Mouse (Mus musculus): ENCODE measurements around the gene Tex264. TPM values are rescaled to one million over a fixed set of nuclear protein-coding genes. Genes with fewer than 3 reads are reported as not detected.
"Not testable (repeated sequence)": the region's sequence is repeated elsewhere in the genome, so short reads cannot be mapped to it uniquely, and the experiment has no call there.

The Tex264 gene
- polyA plus RNA-seq, 1 experiment from 2014 or later: 75.7 TPM

- no peak for ATAC-seq
- no peak overlapping the region for H3K9ac ChIP-seq (ENCODE audit: low read depth, low read length)
Measured at GRCm38 (mm10) chr9:106632185-106632584, 53.5 kb downstream of the Tex264 start.

GRCm38 (mm10) chr9:106627796-106628195 lies 57.9 kb downstream of the Tex264 start:
- H3K4me2 ChIP-seq (ENCODE audit: low read length); H3K9ac ChIP-seq (ENCODE audit: low read depth, low read length); H3K4me3 ChIP-seq (ENCODE audit: low read depth, low read length); H3K27ac ChIP-seq (ENCODE audit: low read length); H3K9me3 ChIP-seq (replicated peaks; ENCODE audit: control insufficient read depth, low read length, poor library complexity, severe bottlenecking); H3K27me3 ChIP-seq (ENCODE audit: control insufficient read depth, insufficient read depth, low read depth, low read length); H3K4me1 ChIP-seq (ENCODE audit: control insufficient read depth, insufficient read depth, low read length); H3K36me3 ChIP-seq (ENCODE audit: control insufficient read depth, insufficient read depth, low read length); ATAC-seq: not testable (repeated sequence)
- 22% methylated on average over 8 of the region's 8 CpGs for WGBS

More at GRCm38 (mm10) chr9:106632185-106632584, 53.5 kb downstream of the Tex264 start:
- Histone ChIP-seq H3K36me3 (ENCODE audit: control insufficient read depth, insufficient read depth, low read length) (no peaks in the 10 kb centered on the region), H3K27ac (ENCODE audit: low read length) (no peak overlapping the region), H3K4me2 (ENCODE audit: low read length) (no peak overlapping the region), H3K27me3 (ENCODE audit: control insufficient read depth, insufficient read depth, low read depth, low read length) (no peaks in the 10 kb centered on the region), H3K4me1 (ENCODE audit: control insufficient read depth, insufficient read depth, low read length) (no peaks in the 10 kb centered on the region), H3K4me3 (ENCODE audit: low read depth, low read length) (no peak overlapping the region), H3K9me3 (replicated peaks; ENCODE audit: control insufficient read depth, low read length, poor library complexity, severe bottlenecking) (no peaks in the 10 kb centered on the region)
- 60% methylated on average over 5 of the region's 5 CpGs for WGBS

- no peak for ATAC-seq
- Histone ChIP-seq H3K27ac (ENCODE audit: low read length) (no peak within 1 kb of the TSS), H3K27me3 (ENCODE audit: control insufficient read depth, insufficient read depth, low read depth, low read length) (no peaks in the 10 kb centered on the region), H3K9ac (ENCODE audit: low read depth, low read length) (no peak within 1 kb of the TSS), H3K4me3 (ENCODE audit: low read depth, low read length) (no peak within 1 kb of the TSS), H3K4me1 (ENCODE audit: control insufficient read depth, insufficient read depth, low read length) (no peaks in the 10 kb centered on the region), H3K36me3 (ENCODE audit: control insufficient read depth, insufficient read depth, low read length) (no peaks in the 10 kb centered on the region), H3K9me3 (replicated peaks; ENCODE audit: control insufficient read depth, low read length, poor library complexity, severe bottlenecking) (no peaks in the 10 kb centered on the region), H3K4me2 (ENCODE audit: low read length) (no peak within 1 kb of the TSS)
- 80% methylated on average over 2 of the region's 2 CpGs for WGBS
Measured at GRCm38 (mm10) chr9:106626282-106626681, 59.4 kb downstream of the Tex264 start, which contains the start of gene Iqcf6. Gene Iqcf6 (plus strand): TSS chr9:106626582.

GRCm38 (mm10) chr9:106617496-106617895 lies 68.2 kb downstream of the Tex264 start:
- WGBS: 87% methylated on average over 3 of the region's 3 CpGs
- no peak overlapping the region for H3K4me2 ChIP-seq (ENCODE audit: low read length)
- no peak overlapping the region for H3K9ac ChIP-seq (ENCODE audit: low read depth, low read length)
- ATAC-seq: no peak
- no peaks in the 10 kb centered on the region for H3K4me1 ChIP-seq (ENCODE audit: control insufficient read depth, insufficient read depth, low read length)
- H3K4me3 ChIP-seq (ENCODE audit: low read depth, low read length): no peak overlapping the region
- no peaks in the 10 kb centered on the region for H3K27me3 ChIP-seq (ENCODE audit: control insufficient read depth, insufficient read depth, low read depth, low read length)
- peaks cover 4% of the 10 kb centered on the region; the same call in 1 of the 2 replicates for H3K9me3 ChIP-seq (replicated peaks; ENCODE audit: control insufficient read depth, low read length, poor library complexity, severe bottlenecking)
- no peaks in the 10 kb centered on the region for H3K36me3 ChIP-seq (ENCODE audit: control insufficient read depth, insufficient read depth, low read length)
- H3K27ac ChIP-seq (ENCODE audit: low read length): no peak overlapping the region

GRCm38 (mm10) chr9:106616306-106616705 lies 69.4 kb downstream of the Tex264 start:
- no peaks in the 10 kb centered on the region for H3K27me3 ChIP-seq (ENCODE audit: control insufficient read depth, insufficient read depth, low read depth, low read length)
- no peak overlapping the region for H3K4me3 ChIP-seq (ENCODE audit: low read depth, low read length)
- H3K27ac ChIP-seq (ENCODE audit: low read length): no peak overlapping the region
- H3K9me3 ChIP-seq (replicated peaks; ENCODE audit: control insufficient read depth, low read length, poor library complexity, severe bottlenecking): peaks cover 4% of the 10 kb centered on the region; the same call in 1 of the 2 replicates
- no peaks in the 10 kb centered on the region for H3K36me3 ChIP-seq (ENCODE audit: control insufficient read depth, insufficient read depth, low read length)
- no peak overlapping the region for H3K4me2 ChIP-seq (ENCODE audit: low read length)
- WGBS: 90% methylated on average over 9 of the region's 9 CpGs
- no peaks in the 10 kb centered on the region for H3K4me1 ChIP-seq (ENCODE audit: control insufficient read depth, insufficient read depth, low read length)
- H3K9ac ChIP-seq (ENCODE audit: low read depth, low read length): no peak overlapping the region
- ATAC-seq: no peak

- no peak overlapping the region for H3K27ac ChIP-seq (ENCODE audit: low read length)
Measured at GRCm38 (mm10) chr9:106614616-106615015, 71.1 kb downstream of the Tex264 start.

GRCm38 (mm10) chr9:106613951-106614350 lies 71.8 kb downstream of the Tex264 start:
- 73% methylated on average over 2 of the region's 2 CpGs for WGBS
- Histone ChIP-seq H3K9me3 (replicated peaks; ENCODE audit: control insufficient read depth, low read length, poor library complexity, severe bottlenecking) (no peaks in the 10 kb centered on the region), H3K27ac (ENCODE audit: low read length) (no peak overlapping the region), H3K36me3 (ENCODE audit: control insufficient read depth, insufficient read depth, low read length) (no peaks in the 10 kb centered on the region), H3K9ac (ENCODE audit: low read depth, low read length) (no peak overlapping the region), H3K4me3 (ENCODE audit: low read depth, low read length) (no peak overlapping the region), H3K4me1 (ENCODE audit: control insufficient read depth, insufficient read depth, low read length) (no peaks in the 10 kb centered on the region), H3K27me3 (ENCODE audit: control insufficient read depth, insufficient read depth, low read depth, low read length) (no peaks in the 10 kb centered on the region), H3K4me2 (ENCODE audit: low read length) (no peak overlapping the region)
- ATAC-seq: no peak

More at GRCm38 (mm10) chr9:106614616-106615015, 71.1 kb downstream of the Tex264 start:
- Histone ChIP-seq H3K36me3 (ENCODE audit: control insufficient read depth, insufficient read depth, low read length) (no peaks in the 10 kb centered on the region), H3K9ac (ENCODE audit: low read depth, low read length) (no peak overlapping the region), H3K9me3 (replicated peaks; ENCODE audit: control insufficient read depth, low read length, poor library complexity, severe bottlenecking) (peaks cover 3% of the 10 kb centered on the region; the same call in 1 of the 2 replicates), H3K4me1 (ENCODE audit: control insufficient read depth, insufficient read depth, low read length) (no peaks in the 10 kb centered on the region), H3K4me3 (ENCODE audit: low read depth, low read length) (no peak overlapping the region), H3K27me3 (ENCODE audit: control insufficient read depth, insufficient read depth, low read depth, low read length) (no peaks in the 10 kb centered on the region), H3K4me2 (ENCODE audit: low read length) (no peak overlapping the region)
- no peak for ATAC-seq
- 45% methylated on average over 3 of the region's 3 CpGs for WGBS

- no peak overlapping the region for H3K27ac ChIP-seq (ENCODE audit: low read length)
- no peak overlapping the region for H3K9ac ChIP-seq (ENCODE audit: low read depth, low read length)
- WGBS: 84% methylated on average over 4 of the region's 4 CpGs
- no peak for ATAC-seq
- no peaks in the 10 kb centered on the region for H3K36me3 ChIP-seq (ENCODE audit: control insufficient read depth, insufficient read depth, low read length)
- H3K4me2 ChIP-seq (ENCODE audit: low read length): no peak overlapping the region
- H3K4me1 ChIP-seq (ENCODE audit: control insufficient read depth, insufficient read depth, low read length): no peaks in the 10 kb centered on the region
- no peak overlapping the region for H3K4me3 ChIP-seq (ENCODE audit: low read depth, low read length)
- no peaks in the 10 kb centered on the region for H3K9me3 ChIP-seq (replicated peaks; ENCODE audit: control insufficient read depth, low read length, poor library complexity, severe bottlenecking)
- no peaks in the 10 kb centered on the region; the same call in 1 of the 2 replicates for H3K27me3 ChIP-seq (ENCODE audit: control insufficient read depth, insufficient read depth, low read depth, low read length)
Measured at GRCm38 (mm10) chr9:106610727-106611126, 75.0 kb downstream of the Tex264 start.
